Mouse (Mus musculus) embryonic fibroblast, embryonic 13.5 days (primary cell): Measurements from ENCODE around the gene Sfxn3. TPM values are rescaled to one million over a fixed set of nuclear protein-coding genes. Genes with fewer than 3 reads are reported as not detected.

Experiments used
- H3K27ac ChIP-seq: 2 replicates; pipeline ENCODE4 v1.5.1; 2012; ENCODE audit warnings: low read length, control low read depth, inconsistent platforms; ENCODE audit not compliant: insufficient read depth
- H3K4me1 ChIP-seq: 2 replicates; pipeline ENCODE4 v1.6.1; 2011; ENCODE audit warnings: low read length; ENCODE audit not compliant: control insufficient read depth, insufficient read depth
- H3K4me3 ChIP-seq: 2 replicates; pipeline ENCODE4 v1.5.1; 2011; ENCODE audit warnings: mild to moderate bottlenecking, control low read depth, low read length; ENCODE audit not compliant: insufficient read depth
- CTCF ChIP-seq: IDR thresholded peaks from 2 replicates; pipeline ENCODE4 v1.5.1; 2011; ENCODE audit warnings: mild to moderate bottlenecking, control low read depth, low read length, moderate library complexity, borderline replicate concordance; ENCODE audit not compliant: insufficient read depth
- POLR2A ChIP-seq: IDR thresholded peaks from 2 replicates; pipeline ENCODE4 v1.6.1; 2011; ENCODE audit warnings: low read depth, mild to moderate bottlenecking, control low read depth, low read length, moderate library complexity
- polyA plus RNA-seq: library from polyadenylated mRNA; stranded (reverse); fragments of >200 nt; gene quantifications from 2 replicates; pipeline ENCODE4 v1.2.4, GENCODE M21; 2011; ENCODE audit warnings: low read depth; ENCODE audit not compliant: missing spikeins, insufficient read length

Sfxn3 gene
- polyA plus RNA-seq, 1 experiment, result 96.8 TPM

DNA sequence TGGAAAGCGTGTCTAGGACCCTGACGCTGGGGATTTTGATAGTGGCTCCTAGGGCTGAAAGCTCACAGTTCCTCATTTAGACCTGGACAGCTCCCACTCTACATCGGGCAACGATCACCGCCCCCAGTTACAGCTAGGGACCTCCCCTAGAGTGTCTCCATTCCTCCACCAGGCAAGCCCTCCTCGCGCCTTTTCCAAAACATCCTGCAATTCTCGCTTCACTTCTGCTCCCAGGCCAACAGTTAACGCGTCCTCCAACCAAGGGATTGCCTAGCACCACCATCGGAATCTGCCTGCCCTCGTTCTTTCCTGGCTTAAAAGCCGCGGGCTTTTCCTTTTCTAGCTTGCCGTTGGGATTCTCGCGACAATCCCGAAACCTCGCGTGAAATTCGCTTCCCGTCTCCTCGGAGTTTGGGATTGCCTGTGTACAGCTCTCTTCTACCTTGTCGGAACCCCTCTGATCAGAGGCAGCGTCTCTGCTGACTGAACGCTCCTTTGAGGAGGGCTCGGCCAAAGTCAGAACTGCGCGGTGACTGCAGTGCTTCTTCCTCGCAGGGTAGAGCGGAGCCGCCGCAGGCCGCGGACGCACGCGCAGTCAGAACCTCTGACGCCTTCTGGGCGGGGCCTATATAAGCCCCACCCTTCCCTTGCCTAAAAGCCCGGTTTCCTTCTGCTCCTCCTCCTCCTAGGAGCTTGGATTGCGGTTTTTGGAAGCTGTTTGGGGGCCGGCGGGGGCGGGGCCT is 27.4 kb downstream of the Sfxn3 start, which contains the start of gene Kazald1:
TSS of gene Kazald1 (plus strand) at position 662 of the 743 bp plus-strand sequence.
- Histone ChIP-seq H3K27ac (peak within 1 kb of the TSS; percentile 86), H3K4me3 (peak within 1 kb of the TSS; percentile 67), H3K4me1 (no peaks in the 10 kb centered on the region; the same call in 1 of the 2 replicates)
- TF ChIP-seq POLR2A (peak; percentile 96), CTCF (no peak)

GRCm38 (mm10) chr19:45075323-45076035 is 28.2 kb downstream of the Sfxn3 start:
- Histone ChIP-seq H3K4me3 (peak overlapping the region; percentile 24), H3K27ac (peak overlapping the region; percentile 86), H3K4me1 (no peaks in the 10 kb centered on the region; the same call in 1 of the 2 replicates)
- no peak; the same call in 1 of the 2 replicates for TF ChIP-seq POLR2A
- no peak for TF ChIP-seq CTCF

DNA sequence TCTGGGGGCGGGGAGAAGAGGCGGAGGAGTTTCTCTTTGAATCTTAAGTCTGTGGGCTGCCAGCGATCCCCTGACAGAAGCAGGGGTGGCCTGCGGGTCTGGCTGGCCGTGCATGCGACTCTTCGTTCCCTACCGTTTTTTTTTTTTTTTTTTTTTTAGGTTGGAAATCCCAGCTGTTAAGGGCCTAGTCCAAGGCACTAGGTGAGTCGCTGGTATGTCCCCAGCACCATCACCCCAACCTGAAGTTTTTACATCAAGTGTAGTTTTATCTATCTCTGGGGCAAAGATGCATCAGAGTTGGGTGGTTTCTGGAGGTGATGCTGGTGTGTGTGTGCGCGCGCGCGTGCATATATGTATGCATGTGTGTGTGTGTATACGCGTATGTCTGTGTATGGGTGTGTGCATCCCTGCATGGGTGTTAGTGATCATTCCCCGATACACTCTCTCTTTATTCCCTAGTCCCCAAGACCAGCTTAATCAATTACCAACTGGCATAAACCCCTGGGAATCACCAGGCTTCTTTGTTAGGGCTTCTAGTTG is 28.8 kb downstream of the Sfxn3 start:
- no peak for TF ChIP-seq POLR2A
- TF ChIP-seq CTCF, result no peak
- Histone ChIP-seq H3K4me3 (no peak overlapping the region; the same call in 1 of the 2 replicates), H3K4me1 (peaks cover 3% of the 10 kb centered on the region), H3K27ac (peak overlapping the region; percentile 86; the same call in 1 of the 2 replicates)

DNA sequence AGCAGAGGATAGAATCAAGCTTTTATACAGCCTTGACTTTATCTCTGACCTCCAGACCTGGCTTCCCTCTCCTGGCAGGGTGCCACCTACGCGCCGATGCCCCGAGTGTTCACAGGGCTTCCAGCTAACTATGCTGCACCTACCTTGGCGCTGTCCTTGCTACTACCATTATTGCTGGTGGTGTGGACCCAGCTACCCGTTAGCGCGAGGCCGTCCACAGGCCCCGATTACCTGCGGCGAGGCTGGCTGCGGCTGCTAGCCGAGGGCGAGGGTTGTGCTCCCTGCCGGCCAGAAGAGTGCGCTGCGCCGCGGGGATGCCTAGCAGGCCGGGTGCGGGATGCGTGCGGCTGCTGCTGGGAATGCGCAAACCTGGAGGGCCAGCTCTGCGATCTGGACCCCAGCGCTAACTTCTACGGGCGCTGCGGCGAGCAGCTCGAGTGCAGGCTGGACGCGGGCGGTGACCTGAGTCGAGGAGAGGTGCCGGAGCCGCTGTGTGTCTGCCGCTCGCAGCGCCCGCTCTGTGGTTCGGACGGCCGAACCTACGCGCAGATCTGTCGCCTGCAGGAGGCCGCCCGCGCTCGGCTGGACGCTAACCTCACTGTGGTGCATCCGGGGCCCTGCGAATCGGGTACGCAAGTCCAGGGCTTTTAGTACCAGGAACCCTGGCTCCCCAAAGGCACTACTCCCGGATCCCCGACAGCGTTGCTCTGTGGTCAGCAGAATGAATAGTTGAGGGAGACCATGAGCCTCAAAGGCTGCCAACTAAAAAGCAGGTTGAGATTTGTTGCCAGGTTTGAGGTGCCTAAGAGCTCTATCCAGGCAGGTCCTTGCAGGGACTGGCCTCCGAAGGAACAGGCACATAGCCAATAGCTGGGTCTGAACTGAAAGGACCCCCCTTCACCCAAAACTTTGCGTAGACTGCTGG is 29.5 kb downstream of the Sfxn3 start:
- Histone ChIP-seq H3K4me3 (peak overlapping the region; percentile 16), H3K27ac (no peak overlapping the region), H3K4me1 (peaks cover 3% of the 10 kb centered on the region)
- TF ChIP-seq CTCF (peak; percentile 64), POLR2A (peak; percentile 30; the same call in 1 of the 2 replicates)

- H3K27ac ChIP-seq, result no peak overlapping the region
- H3K4me3 ChIP-seq, result no peak overlapping the region
- peaks cover 3% of the 10 kb centered on the region for H3K4me1 ChIP-seq
- TF ChIP-seq POLR2A (no peak), CTCF (no peak)
Observed at GRCm38 (mm10) chr19:45077742-45078645, 30.7 kb downstream of the Sfxn3 start.

DNA sequence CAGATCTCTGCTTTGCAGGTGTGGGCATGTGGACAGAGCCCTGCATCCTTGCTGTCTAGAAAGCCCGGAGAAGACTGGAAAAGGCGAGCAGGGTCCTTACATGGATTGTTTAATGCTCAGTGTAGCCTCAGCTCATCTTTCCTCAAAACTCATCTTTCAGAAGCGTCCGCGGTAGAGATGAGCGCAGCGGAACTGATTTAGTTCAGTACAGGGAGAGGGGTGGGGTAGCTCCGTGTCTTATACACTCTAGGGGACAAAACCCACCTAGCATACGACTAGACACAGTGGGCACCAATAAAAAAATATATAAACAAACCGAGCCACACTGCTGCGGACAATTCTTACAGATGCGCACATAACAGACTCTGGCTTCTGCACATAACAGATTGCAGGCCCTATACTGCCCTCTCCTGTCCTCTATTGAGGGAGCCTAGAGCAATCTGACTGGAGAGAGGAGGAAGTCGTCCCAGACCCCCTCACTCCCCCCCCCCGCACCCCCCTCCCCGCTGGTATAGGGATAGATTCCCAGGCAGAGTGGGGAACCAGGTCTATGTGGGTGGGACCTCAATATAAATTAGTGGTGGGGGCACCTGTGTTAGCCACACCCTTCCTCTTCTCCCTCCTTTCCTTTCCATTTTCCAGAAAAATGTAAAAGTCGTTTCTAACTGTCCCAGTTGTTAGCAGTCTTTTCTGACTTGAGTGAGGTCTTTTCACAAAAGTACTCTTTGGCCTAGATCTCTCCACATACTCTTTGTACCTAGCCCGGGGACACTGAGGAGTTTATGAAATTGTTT is 31.9 kb downstream of the Sfxn3 start:
- TF ChIP-seq CTCF (no peak), POLR2A (no peak)
- Histone ChIP-seq H3K4me1 (peaks cover 3% of the 10 kb centered on the region), H3K27ac (peak overlapping the region; percentile 69), H3K4me3 (no peak overlapping the region)

DNA sequence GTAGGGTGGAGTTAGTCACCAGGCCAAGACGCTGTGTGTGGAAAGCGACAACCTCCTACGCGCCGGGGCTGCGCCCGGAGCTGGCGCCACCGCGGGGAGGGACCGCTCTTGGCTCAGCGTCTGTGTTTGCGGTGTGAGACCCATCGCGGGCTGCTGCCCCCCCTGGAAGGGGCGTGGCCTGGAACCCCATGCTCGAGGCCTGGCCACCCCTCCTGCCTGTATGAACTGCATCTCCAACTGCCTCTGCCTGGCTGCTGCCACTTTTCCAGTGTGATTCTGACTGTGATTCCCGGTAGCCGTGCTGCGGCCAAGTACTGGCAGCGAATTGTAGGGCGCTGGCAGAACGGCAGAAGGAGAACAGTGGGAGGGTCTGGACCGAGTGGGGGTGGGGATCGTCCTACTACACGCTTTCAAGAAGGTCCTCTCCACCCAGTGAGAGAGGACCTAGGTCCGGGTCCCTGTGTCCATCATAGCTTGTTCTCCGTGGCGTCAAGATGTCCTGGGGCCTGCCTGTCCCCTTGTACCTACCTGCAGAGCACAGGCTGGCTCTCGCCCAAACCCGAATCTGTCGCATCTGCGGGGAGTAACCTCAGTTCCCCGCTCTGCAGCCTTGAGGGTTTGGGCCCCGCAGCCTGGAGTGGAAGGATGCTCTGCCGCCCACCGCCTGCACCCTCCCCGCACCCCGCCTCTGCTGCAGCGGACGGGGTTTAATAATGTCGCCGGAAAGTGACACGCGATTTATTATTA is 32.6 kb downstream of the Sfxn3 start:
- peaks cover 3% of the 10 kb centered on the region for H3K4me1 ChIP-seq
- peak overlapping the region; percentile 69 for H3K27ac ChIP-seq
- peak overlapping the region; percentile 18; the same call in 1 of the 2 replicates for H3K4me3 ChIP-seq
- no peak for TF ChIP-seq CTCF
- TF ChIP-seq POLR2A, result peak; percentile 77
